Mouse (Mus musculus) forelimb bud, embryonic 11.5 days (tissue): Measurements from ENCODE around the gene Psip1.
A peak's percentile ranks its signal among the peaks of the same experiment; 100 is the strongest.
"Not testable (repeated sequence)": the region's sequence is repeated elsewhere in the genome, so short reads cannot be mapped to it uniquely, and the experiment has no call there.

Experiments
- DNase-seq: peaks from one replicate; pipeline ENCODE4 v3.0.0-alpha.2; 2012; ENCODE audit warnings: low read depth, low spot score

The Psip1 gene

DNA sequence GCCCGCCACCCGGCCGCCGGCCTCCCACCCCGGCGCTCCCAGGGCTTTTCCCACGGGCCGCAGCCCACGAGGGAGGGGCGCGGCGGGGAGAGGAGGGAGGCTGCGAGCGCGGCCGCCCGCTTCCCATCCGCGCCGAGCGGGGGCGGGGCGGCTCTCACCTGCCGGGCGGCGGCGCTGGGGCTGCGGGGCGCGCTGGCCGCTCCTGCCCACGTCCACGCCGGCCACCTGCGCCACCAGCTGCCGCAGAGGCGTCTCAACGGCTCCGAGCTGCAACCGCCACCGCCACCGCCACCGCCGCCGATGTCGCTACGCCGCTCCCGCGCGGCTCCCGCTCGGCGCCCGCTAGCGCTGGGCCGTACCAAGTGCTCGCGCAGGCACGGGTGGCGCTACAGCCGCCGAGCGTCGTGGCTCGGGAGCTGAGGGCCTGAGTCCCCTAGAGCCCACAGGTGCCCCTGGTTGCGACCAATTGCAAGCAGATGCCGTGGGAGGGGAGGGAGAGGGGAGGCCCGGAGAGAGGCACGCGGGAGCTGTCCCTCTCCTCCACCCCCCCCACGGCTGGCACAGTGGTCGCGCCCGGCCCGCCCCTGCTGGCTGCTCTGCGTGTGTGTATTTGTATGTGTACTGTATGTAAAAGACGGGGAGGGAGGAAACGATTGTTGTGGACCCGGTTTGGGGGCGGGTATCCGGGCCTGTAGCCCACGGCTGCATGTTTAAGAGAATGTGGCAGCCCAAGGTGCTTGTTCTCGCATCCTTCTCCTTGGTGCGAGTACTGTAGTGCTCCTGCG is at the start of gene Psip1:
Psip1 (minus strand) TSS at position 343 of the 785 bp plus-strand sequence.
- DNase-seq, result peak; percentile 91

DNA sequence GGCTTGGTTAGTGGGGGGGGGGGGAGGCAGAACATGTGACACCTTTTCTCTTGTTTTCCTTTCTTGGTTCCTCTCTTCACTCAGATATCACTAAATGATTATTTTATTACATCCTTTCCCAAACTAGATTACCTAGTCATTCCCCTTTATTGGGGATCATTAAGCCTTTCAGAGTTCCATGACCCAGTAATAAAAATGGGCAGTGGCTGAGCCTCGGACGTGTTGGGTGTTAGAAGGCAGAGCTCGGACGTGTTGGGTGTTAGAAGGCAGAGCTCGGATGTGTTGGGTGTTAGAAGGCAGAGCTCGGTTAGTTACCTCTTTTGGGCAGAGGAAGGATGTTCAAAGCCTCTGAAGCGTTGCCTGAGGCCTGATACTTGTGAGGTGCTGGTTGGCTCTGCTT is 47.8 kb upstream of the Psip1 start:
- DNase-seq, result no peak

DNA sequence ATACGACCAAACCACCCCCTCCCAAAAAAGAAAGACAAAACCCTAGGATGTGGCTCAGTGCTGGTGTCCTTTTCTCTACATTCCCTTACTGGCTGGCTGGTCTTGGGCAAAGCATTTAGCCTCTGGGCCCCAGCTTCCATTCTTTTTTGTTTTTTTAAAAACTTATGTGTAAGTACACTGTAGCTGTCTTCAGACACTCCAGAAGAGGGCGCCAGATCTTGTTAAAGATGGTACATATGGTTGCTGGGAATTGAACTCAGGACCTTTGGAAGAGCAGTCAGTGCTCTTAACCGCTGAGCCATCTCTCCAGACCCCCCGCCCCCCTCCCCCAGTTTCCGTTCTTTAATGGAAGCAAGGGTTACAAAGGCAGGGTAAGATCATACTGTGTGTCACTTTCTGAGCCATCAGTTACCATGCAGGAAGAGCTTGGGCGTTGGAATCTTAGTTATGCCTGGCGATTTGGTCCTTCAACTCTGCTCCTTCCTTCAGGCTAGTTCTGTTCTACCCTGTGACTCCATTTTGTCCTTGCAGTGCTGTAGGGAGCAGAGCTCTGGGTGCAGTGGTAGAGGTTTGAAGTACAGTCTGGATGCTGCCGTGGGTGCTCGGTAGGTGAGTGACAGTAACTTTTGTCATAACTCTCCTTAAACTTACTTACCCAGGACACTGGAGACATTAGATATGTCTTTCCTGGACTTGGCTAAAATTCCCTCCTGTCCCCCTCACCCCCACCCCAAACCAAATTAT is 47.1 kb upstream of the Psip1 start:
- no peak for DNase-seq

DNA sequence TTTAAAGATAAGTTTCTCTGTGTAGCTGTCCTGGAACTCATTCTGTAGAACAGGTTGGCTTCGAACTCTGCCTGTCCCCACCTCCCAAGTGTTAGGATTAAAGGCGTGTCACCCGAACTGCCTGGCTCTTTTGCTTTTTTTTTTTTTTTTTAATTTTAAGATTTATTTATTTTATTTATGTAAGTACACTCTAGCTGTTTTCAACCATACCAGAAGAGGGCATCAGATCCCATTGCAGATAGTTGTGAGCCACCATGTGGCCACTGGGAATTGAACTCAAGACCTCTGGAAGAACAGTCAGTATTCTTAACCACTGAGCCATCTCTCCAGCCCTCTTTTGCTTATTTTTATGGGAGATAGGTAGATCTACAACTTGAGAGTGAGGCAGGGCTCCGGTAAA is 43.8 kb upstream of the Psip1 start:
- DNase-seq, result not testable (repeated sequence)

DNA sequence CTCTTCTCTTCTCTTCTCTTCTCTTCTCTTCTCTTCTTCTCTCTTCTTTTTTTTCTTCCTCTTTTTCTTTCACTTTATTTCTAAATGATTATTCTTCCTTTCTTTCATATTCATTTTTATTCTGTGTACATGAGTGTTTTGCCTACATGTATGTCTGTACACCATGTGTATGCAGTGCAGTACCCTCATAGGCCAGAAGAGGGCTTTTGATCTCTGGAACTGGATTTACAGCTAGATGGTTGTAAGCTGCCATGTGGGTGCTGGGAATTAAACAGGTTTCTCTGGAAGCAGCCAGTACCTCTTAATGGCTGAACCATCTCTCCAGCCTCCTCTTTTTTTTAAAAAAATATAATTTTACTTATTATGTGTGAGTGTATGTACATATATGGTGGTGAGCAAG is 41.7 kb upstream of the Psip1 start:
- peak; percentile 54 for DNase-seq

DNA sequence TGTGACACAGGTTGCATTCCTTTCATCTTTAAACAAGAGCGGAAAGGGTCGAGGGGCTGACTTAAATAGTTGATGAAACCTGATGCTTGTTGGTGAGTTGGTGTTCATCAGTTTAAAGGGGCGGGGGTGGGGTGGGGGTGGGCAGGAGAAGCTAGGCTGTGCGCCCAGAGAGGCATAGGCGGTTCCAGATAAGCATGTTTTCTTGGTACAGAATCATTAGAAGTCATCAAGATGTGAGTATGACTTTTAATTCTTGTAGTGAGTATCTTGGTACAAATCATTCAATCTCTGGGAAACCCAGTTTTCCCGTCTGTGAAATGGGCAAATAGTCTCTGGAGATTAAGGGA is 40.7 kb upstream of the Psip1 start:
- DNase-seq, result no peak

DNA sequence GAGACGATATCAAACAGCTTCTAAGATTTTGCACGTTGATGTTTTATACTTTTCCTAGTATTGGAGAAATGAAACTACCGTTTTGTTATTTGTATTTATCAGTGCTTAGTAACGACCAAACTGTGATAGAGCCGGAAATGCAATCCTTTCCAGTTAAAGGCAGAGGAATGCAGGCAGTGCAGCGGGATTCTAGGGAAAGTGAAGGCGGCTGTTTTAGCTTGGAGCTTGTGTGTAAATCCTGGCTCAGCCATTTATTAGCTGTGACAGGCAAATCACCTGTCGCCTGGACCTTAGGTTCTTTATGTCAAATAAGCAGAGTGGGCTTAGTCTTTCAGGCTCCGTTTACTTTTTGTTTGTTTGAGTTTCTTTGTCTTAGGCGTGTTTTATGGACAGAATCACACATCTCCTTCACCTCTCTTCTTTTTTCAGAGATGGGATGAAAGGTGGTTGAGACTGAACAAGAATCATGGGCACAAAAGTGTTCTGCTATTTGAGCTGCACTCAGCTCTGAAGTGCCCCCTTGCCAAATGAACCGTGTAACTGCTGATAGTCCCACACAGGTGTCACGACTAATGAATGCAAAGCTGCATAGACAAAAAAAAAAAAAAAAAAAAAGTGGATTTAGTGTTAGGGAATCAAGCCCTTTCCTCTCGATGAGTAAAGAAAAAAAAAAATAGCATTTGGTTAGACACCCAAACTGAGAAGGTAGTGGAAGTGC is 40.2 kb upstream of the Psip1 start:
- DNase-seq, result peak; percentile 70

DNA sequence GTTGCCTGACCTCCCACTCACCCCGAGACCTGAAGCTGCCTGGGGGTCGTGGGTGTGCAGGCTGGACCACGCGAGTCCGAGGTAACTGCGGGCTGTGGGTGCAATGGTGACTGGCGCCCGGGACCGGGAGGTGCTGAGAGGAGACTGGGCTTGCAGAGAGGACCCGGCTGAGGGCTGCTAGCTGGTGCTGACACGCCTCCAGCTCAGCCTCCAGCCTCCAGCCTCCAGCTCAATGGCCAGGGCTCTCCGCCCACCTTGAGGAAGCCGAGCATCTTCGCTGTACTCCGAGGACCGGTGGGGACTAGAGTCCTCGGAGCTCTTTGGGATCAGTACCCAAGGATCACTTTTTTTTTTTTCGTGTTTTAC is 39.4 kb upstream of the Psip1 start:
- DNase-seq, result peak; percentile 44

DNA sequence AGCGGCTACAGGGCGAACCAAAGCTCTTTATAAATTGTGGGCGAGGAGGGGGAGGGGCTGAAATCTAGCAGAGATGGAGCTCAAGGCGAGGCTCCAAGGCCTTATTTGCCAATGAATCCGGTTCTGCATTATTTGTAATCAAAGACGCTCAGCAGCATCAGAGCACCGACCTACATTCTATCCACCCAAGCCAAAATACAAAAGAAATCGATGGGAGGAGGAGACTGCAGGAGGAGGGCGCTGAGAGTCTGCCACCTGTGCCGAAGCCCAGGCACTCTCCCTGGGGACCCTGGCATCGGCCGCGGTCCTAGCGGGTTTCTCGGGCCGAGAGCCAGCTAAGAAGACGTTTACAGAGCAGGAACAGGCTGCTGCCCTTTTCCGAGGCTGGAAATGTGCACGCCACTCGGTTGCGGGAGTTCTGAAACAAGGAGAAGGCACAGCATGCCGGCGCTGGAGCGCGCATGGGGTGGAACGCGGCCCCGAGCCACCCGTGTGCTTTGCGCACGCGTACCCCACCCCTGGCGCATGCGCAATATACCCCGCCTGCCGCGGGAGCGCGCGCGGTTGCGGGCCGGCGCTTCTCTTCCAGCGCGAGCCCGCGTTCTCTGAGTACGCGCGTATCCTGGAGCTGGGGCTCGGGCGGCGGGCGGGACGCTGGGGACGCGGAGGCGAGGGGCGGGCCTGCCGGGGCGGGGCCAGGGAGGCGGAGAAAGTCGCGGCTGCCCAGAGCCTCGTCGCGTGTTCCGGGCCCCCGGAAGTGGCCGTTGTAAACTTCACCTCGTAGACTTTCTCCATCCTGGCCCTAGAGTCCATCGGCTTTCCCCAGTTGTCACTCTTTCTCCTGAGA is 38.8 kb upstream of the Psip1 start, which contains the start of gene Ccdc171:
Ccdc171 (plus strand) TSS at position 703 of the 847 bp plus-strand sequence.
- peak; percentile 97 for DNase-seq

DNA sequence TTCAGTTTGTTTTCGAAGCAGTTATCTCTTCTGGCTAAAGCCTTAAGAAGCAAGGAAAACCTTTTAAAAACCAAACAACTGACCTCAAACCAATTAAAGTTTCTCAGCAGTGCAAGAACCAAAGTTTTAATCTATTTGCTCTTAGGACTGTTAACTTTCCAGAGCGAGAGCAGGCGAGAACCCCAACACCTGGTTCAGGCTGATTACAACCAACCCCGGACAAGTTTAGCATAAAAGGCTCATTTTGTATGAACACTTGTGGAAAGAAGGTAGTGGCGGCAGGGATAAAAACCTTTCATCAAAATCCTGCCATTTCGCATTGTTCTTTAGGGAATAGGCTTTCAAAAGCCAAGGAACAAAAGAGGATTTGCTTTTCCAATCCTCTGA is 38.2 kb upstream of the Psip1 start:
- no peak for DNase-seq

DNA sequence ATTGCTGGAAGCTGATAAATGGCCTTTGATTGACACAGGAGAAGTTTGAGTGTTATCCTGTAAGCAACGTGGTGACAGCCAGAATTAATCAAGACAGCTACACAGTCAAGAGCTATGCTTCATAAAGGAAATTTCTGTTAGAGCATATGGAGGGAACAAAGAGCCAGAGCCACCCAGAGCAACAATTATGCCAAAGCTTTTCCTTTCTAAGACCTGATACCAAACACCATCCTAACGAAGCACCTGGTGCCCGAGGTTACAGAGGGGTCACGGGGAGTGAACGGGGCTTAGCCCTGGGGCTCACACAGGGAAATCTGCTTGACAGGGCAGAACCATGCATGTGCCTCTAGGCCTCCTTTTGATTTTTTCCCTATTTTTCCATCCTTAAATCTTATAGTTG is 35.8 kb upstream of the Psip1 start:
- DNase-seq, result no peak

DNA sequence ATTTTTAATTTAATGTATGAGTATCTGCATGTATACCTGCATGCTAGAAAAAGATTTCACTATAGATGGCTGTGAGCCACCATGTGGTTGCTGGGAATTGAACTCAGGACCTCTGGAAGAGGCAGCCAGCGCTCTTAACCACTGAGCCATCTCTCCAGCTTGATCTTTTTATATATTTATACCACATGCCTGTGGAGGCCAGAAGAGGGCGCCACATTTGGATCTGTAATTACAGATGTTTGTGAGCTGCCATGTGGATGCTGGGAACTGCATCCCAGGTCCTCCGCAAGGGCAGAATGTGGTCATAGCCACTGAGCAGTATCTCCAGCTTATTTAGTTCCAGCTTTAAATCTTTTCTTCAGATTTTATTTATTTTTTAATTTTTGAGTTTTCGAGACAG is 34.0 kb upstream of the Psip1 start:
- no peak for DNase-seq

DNA sequence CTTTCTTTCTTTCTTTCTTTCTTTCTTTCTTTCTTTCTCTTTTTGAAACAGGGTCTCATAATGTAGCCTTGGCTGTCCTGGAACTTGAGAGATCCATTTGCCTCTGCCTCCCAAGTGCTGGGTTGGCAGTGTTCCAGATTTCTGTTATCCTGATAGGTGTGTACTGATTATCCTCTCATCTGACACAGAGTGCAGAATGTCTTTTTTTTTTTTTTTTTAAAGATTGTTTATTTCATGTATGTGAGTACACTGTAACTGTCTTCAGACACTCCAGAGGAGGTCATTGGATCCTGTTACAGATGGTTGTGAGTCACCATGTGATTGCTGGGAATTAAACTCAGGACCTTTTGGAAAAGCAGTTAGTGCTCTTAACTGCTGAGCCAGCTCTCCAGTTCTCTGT is 33.5 kb upstream of the Psip1 start:
- DNase-seq, result no peak

DNA sequence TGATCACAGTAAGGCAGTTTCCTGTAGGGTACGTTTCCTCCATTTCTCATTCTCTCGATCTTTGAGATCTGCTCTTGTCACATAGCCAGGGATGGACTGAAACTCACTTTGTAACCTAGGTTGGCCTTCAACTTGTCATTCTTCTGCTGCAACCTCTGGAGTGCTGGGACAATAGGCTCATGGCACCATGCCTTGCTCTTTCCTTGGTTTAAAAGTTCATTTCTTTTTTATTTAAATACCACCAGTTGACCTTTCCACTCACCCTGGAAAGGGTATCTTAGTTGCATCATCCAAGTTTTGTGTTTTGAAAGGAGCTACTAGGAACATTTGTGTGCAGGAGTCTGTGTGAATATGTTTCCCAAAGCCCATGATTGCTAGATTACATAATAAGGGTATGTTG is 32.9 kb upstream of the Psip1 start:
- no peak for DNase-seq

DNA sequence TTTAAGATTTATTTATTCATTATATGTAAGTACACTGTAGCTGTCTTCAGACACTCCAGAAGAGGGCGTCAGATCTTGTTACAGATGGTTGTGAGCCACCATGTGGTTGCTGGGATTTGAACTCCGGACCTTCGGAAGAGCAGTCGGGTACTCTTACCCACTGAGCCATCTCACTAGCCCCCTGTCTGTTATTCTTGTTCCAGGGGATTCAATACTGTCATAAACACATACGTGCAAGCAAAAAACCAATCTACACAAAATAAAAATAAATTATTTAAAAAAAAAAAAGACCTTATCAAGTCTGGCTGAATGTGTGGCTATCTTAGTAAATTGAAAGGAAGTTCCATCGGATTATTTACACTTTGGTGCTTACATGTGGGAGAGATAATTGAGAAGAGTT is 29.9 kb upstream of the Psip1 start:
- not testable (repeated sequence) for DNase-seq

DNA sequence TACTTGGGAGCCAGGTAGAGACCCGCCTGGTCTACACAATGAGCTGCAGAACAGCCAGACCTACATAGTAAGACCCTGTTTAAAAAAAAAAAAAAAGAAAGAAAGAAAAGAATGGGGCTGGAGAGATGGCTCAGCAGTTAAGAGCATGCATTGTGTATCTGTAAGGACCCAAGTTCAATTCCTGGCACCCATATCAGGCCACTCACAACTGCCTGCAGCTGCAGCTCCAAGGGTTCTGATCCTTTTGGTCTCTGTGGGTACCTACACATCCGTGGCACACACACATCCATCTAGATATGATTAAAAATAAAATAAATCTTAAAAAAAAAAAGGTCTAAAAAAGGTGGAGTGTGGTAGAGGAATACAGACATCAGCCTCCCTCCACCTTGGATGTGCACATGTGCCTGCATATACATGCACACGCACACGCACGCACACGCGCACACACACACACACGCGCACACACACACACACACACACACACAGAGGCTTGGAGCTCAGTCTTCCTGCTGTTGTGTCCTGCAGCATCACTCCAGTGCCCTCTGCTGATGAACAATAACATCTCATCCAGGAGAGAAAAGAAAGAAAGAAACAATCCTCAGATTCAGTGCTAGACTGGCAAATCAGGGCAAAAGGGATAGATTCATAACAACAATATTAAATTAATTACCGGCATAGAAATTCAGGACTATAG is 28.9 kb upstream of the Psip1 start:
- no peak for DNase-seq

DNA sequence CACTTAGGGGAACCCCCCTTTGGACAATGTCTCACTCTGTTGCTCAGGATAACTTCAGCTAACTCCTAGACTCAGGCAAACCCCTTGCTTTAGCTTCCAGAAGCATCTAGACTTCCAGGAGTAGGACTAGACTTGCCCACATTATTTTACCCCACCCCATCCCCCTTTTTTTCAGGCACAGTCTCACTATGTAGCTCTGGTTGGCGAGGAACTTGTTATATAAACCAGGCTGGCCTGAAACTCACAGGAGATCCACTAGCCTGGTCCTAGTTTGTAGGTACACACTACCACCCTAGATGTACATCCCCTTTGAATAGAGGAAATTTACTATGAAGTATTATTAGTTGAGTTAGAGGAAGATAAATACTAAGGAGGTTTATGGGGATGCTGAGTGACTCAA is 27.9 kb upstream of the Psip1 start:
- DNase-seq, result no peak

DNA sequence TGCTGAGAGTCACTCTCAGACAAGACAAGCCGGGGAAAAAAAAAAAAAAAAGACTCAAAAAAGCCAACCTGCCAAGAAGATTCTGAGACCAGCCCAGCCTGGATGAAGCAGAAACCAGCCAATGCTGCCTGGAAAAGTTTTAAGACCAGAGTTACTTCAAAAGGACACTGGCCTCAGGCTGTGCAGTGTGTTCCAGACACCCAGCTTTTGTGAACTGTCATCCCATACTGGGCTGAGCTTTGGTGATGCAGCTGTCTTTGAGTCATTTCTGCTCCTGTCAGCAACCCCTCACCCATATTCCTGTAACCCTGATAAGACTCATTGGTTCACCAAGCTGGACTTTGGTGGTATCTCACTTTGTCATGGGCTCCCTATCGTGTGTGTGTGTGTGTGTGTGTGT is 26.4 kb upstream of the Psip1 start:
- no peak for DNase-seq

DNA sequence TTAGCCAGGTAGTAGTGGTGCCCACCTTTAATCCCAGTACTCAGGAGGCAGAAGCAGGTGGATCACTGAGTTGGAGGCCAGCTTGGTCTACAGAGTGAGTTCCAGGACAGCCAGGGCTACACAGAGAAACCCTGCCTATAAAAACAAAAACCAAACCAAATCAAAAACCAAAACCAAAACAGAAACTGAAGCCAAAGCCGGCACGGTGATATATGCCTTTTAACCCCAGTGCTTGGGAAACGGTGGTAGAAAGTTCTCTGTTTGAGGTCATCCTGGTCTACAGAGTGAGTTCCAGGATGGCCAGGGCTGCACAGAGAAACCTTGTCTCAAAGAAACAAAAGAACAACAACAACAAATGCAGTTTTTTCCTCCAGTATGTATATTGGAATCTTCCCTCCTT is 26.0 kb upstream of the Psip1 start:
- no peak for DNase-seq

DNA sequence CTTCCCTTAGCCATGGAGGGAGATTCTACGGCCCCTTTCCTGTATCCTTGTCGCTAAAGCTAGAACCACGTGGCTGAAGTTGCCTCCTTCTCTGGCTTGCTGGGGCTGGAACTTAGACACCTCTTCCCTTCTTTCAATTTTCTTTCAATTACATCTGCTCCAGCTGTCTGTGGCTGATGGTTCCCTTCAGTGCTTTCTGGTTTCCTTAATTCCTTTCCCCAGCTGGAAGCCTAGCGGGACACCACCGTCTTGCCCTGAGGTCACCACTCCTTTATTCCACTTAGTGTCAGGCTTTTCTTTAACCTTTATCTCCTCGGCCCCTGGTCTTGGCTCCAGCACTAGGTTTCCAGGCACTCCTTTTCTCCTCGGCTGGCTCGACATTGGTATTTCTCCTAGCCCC is 24.8 kb upstream of the Psip1 start:
- no peak for DNase-seq

DNA sequence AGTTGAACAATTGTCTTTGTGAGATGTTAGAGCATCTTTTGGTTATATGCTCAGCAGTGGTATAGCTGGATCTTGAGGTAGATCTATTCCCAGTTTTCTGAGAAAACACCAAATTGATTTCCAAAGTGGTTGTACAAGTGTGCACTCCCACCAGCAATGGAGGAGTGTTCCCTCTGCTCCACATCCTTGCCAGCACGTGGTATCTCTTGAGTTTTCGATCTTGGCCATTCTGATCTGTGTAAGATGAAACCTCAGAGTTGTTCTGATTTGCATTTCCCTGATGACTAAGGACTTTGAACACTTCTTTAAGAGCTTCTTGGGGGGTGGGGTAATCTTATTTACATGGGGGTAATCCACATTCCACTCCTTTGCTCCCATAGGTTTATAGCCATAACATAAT is 23.3 kb upstream of the Psip1 start:
- DNase-seq, result no peak
